Mouse (Mus musculus): ENCODE results near the gene Uqcc2.

Uqcc2 gene

GRCm38 (mm10) chr17:27154881-27155280 lies 21.2 kb upstream of the Uqcc2 start:
- no peak for DNase-seq (ENCODE audit: low read depth)

- DNase-seq (ENCODE audit: low read depth): peak; percentile 55
These were observed 20.5 kb upstream of the Uqcc2 start for GRCm38 (mm10) chr17:27154256-27154655.

DNA sequence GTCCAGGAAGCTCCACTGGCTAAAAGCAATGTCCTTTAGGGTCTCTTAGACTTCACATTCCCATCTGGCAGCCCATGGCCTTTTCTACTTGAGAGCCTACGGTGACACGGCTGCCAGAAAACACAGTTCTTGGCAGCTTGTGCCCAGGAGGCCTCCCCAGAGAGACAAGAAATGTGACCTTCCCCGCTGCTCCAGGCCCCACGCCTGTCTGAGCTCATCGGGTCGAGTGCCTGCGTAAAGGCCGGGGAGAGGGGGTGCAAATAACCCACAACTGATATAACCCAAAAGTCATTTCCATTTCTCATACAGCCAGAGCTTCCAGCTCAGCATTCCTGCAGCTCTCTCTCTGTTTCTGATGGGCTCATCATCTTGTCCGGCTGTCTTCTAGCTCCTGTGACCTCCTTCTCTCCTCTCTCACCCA lies 20.1 kb upstream of the Uqcc2 start:
- peak; percentile 77 for DNase-seq (ENCODE audit: low read depth)

DNA sequence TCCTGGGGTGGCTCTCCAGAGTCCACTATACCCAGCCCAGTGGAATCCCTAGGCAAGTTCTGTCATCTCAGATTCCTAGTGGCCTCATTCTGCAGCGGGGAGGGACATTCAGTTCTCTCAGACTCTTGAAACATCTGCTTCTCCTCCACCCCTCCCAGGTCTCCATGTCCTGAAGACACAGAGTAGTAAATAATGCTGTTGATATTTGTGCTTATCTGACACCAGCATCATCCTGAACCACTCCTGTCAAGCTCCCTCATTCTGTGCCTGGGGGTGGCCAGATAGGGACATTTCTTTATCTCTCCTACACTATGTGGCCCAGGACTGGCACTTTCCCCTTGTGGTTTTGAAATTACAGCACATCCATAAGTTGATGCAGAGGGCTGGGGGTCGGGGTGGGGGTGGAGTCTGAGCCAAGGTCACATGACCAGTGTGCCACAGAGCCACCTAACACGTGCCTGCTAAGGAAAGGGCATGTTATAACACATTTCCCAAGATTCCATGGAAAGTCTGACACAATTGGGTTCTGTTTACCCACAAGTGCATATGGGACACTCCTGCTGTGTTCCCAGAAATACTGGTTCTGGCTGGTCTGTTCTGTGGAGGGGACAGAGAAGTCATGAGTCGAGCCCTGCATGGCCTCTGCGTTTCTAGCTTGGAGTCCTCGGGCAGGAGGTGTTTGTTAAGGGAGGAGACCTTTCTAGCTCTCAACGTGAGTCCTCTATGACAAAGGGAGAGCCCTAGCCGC lies 19.4 kb upstream of the Uqcc2 start:
- no peak for DNase-seq (ENCODE audit: low read depth)

DNA sequence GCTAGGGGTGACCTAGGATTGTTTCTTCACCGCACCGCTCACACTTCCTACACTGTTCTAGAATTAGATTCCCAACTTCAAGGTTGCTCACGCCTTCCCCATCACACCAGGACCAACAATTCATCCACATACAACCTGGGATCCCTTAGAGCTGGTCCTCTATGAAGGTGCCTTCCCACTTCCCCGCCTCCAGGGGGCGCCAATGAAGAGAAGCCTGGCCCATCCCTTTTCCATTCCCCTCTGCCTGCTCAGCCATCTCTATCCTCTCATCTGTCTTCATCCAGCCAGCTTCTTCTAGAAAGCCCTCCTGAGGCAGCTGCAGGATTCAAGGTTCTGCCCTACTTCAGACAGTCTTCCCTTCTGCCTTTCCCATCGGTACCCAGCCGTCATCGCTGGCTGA lies 17.7 kb upstream of the Uqcc2 start:
- DNase-seq (ENCODE audit: low read depth): peak; percentile 60

DNA sequence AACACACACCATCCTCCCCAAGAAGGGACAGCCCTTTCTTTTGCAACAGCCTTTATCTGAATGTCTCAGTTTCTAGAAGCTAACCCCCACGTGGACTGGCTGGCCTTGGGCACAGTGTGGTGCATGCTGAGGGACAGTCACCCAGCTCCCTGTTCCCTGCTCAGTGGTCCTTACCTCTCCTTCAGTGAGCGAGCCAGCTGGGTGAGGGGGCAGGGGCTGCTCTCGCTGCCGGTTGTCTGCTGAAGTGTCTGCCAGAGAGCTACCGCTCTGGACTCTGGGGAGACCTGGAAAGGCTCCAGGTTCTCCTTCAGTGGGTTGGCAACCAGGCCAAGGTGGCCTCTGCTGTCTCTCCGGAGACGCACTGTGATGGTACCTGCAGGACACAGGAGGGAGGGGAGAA lies 17.2 kb upstream of the Uqcc2 start:
- DNase-seq (ENCODE audit: low read depth): no peak

- peak; percentile 66 for DNase-seq (ENCODE audit: low read depth)
These were observed 12.7 kb upstream of the Uqcc2 start for GRCm38 (mm10) chr17:27146323-27146923.

DNA sequence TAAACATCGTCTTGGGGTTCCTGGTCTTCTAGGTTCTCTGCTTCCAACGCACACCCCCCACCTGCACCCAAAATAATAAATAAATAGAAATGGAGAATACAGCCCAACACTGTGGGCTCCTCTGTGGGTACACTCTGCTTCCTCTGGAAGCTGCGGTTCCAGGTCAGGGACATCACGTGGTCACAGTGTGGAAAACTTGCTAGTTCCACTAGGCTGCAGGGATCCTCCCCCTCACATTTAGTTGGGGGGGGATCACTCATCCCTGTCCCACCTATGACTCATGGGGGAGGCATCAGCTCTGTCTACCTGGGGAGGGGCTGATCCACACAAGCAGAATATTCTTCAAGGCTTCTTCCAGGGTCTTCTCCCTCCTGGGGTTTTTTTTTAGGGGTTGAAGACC lies 10.4 kb upstream of the Uqcc2 start:
- DNase-seq (ENCODE audit: low read depth): no peak

DNA sequence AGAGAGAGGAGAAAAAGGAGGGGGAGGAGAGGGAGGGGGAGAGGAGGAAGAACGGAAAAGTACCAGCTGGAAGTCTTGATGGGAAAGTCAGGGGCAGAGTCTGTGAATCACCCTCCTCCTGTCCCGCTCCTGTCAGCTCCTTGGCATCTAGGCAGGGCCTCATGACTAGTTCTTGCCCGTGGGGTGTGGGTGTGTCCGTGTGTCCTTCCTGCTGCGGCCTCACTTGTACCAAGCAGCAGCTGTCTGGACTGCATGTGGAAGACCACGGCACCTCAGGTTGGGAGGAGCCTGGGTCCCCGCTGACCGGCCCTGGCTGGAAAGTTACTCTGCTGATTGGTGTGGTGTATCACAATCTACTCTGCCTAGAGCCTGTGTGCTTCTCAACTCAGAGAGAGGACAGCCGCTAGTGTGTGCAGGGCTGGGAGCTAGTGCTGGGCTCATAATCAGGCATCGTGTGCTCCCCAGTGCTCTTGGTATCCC lies 8.3 kb upstream of the Uqcc2 start:
- peak; percentile 95 for DNase-seq (ENCODE audit: low read depth)

GRCm38 (mm10) chr17:27140262-27140661 lies 6.5 kb upstream of the Uqcc2 start:
- DNase-seq (ENCODE audit: low read depth): peak; percentile 65

DNA sequence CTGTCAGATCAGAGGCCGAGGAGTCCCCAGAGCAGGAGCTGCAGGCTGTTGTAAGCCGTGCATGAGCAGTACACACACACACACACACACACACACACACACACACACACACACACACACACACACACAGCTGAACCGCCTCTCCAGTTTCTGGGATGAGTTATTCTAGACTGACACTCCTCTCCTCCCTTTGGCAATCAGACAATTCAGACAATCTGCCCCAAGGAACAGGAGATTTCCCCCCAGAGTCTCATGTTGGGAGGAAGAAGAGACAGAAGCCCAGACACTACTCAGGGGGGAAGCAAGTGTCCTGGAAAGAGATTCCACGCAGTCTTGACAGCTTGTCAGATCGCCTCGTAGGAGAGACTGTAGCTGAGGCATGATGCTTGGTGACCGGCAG lies 5.6 kb upstream of the Uqcc2 start:
- peak; percentile 40 for DNase-seq (ENCODE audit: low read depth)

GRCm38 (mm10) chr17:27138396-27138795 lies 4.7 kb upstream of the Uqcc2 start:
- no peak for DNase-seq (ENCODE audit: low read depth)

DNA sequence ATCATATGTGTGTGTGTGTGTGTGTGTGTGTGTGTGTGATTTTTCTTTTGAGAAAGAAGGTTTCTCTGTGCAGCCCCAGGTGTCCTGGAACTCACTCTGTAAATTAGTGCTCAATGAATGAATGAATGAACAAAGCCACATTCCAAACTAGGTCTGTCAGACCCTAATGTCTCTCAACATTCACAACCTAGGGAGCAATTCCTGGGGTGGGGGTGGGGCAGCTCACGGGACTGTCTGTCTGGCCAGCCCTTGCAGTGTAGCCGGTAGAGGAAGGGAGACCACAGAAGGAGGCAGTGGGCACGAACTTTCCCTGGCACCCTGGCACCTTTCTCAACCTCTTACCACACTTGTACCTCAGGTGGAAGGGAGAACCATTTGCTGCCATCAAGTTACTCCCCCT lies 999 bp upstream of the Uqcc2 start:
- DNase-seq (ENCODE audit: low read depth): peak; percentile 49

DNA sequence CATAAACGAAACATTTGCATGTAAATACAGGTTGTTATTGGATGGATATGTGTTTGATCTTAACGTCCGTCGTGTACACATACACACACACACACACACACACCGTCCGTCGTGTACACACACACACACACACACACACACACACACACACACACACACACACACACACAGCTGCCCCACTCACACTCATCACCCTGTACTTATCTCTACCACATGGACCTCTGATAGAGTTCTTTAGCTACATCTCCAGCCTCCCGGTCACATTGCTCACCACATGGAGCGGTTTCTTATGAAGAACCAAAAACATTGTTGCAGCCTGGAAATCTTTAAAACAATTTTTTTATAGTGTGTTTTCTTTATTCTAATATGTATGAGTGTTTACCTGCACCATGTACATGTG lies 471 bp upstream of the Uqcc2 start:
- DNase-seq (ENCODE audit: low read depth): no peak

- no peak for DNase-seq (ENCODE audit: low read depth)
These were observed 1.5 kb downstream of the Uqcc2 start for GRCm38 (mm10) chr17:27132238-27132637.

DNA sequence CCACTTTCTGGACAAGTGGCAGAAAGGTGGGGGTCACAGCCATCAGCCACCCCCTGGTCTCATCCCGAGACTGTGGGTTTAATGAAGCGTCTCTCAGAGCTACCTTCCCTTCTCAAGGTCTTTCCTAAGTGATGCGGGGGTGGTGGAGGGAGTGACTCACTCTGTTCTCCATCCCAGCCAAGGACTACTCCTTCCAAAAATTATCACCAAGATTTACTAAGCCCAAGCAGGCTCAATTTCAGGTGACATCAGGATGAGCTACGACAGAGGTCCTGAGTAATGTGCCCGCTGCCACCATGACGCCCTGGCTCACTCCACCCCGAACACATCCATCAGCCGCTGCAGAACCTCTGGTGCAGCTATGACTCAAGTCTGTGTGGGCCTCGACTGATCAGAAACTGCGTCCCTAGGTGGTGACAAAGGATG lies 2.5 kb downstream of the Uqcc2 start:
- DNase-seq (ENCODE audit: low read depth): peak; percentile 73

DNA sequence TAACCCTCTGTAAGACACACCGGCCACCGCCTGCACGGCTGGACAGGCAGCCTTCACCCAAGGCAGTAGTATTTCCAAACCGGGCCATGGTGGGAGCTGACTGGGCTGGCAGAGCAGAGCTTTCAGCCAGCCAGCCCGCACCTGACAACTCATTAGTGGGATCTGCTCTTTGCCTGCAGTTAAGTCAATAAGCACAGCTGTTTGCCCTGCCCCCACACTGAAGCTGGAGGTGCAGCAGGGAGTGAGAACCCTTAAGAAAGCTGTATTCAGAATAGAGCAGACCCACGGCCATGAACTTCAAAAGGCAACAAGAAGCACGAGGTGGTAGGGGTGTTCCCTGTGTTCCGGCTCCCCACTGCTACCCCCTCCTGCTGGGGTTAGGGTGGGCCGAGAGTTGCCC lies 3.5 kb downstream of the Uqcc2 start:
- no peak for DNase-seq (ENCODE audit: low read depth)

DNA sequence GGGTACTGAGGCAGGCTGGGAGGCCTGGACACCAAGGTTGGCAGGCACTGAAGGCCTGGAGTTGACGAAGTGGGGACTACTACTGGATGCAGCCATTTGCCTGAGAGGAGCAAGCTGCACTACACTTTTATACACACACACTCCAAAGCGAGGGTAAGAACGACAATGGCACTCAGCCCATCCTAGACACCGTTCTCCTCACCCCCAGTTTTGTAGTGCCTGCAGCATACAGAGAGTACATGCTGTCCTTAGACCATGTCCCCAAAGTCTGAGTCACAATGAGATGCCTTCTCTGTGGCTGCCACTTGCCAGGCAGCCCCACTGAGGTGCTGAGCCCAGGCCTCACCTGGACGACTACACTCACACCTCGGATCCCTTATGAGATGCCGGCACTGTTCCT lies 3.9 kb downstream of the Uqcc2 start:
- no peak for DNase-seq (ENCODE audit: low read depth)

DNA sequence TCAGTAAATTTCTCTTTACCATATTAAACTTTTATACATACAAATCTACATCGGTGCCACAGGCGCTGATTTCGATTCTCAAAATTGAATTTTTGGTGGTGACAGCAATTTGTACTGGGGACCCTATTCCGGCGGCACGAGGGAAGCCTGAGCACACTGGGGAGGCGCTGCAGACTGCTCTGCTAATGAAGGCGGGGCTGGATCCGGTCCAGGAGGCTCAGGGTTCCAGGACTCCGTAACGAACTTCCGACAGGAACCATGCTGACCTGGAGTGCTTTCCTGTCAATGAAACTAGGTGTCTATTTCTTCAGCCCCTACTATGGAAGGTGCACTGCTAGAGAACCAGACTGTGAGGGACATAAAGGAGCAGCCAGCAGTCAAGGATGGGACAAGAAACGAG lies 4.4 kb downstream of the Uqcc2 start:
- DNase-seq (ENCODE audit: low read depth): no peak

- no peak for DNase-seq (ENCODE audit: low read depth)
These were observed 5.5 kb downstream of the Uqcc2 start for GRCm38 (mm10) chr17:27128189-27128588.

DNA sequence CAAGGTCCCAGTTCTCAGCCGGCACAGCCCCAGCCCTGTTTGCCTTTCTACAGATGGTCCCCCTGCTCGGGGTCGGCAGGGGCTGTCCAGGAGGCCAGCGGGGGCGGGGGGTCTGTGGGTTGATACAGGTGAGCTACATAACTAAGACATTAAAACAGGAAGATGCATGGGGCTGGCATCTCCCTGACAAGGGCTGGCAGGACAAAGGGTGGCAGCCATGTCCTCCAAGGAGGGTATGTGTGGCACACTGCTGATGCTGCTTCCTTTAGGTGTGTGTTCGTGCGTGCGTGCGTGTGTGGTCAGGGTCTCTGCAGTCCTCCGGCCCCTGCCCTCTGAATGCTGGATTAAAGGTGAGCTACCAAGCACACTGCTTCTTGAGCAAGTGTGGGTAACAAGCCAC lies 6.7 kb downstream of the Uqcc2 start:
- no peak for DNase-seq (ENCODE audit: low read depth)

DNA sequence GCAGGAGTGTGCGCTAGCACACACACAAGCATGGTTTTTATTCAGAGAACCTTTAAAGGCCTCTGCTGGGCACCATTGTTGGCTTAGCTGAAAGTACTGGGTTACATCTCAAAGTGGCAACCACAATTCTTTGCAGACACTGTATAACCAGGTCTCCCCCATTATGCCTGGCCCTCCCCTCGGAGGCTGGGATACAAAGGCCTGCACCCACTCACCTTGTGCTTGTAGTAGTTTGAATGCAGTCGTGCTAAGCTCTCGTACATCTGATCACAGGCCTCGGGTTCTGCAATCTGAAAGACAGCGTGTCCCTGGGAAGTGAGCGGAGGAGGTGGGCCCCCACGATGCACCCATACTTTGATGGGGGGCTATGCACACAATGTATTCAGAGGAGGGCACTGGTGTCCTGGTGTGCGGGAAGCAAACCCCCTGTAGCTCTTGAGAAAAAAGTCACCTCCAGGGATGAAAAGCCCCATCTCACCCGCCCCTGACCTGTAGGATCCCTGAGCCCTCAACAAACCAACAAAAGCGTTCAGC lies 8.0 kb downstream of the Uqcc2 start:
- DNase-seq (ENCODE audit: low read depth): no peak

DNA sequence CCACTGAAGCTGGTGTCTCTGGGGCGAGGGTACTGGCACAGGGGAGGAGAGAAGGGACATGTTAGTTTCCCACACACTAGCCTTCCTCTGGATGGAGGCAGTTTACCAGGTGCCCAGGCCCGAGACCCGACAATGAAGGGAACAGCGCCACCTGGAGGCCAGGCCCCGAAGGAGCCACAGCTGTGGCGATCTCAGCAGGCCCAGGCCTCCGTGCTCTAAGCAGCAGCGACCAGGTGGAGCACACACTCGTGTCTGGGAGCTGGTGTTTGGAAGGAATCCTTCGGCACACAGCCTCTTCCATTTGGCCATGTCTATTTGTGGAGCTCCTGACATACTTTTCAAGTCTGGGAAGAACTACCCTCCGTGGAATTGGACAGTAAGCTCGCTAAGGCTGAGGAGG lies 8.5 kb downstream of the Uqcc2 start:
- DNase-seq (ENCODE audit: low read depth): peak; percentile 86

Measured in NIH3T3 (cell line).